Mouse (Mus musculus) limb, embryonic 13.5 days (tissue): ENCODE data around the gene Fam213a. TPM values are rescaled to one million over a fixed set of nuclear protein-coding genes. Genes with fewer than 3 reads are reported as not detected.

ENCODE experiments used
- ATAC-seq: fragments of 200-750 bp; cut with Nextera tagmentation; 2 replicates; pipeline ENCODE4 v1.8.0; 2017; ENCODE audit warnings: low read depth, moderate number of reproducible peaks, moderate TSS enrichment; ENCODE audit not compliant: low FRiP score
- H3K27ac ChIP-seq: fragments of 300-500 bp; sonication (generic); 2 replicates; pipeline ENCODE4 v1.5.1; 2015; ENCODE audit warnings: inconsistent platforms, mild to moderate bottlenecking, moderate library complexity
- H3K27me3 ChIP-seq: fragments of 300-500 bp; sonication (generic); 2 replicates; pipeline ENCODE4 v1.6.1; 2015; ENCODE audit warnings: mild to moderate bottlenecking, inconsistent platforms
- H3K36me3 ChIP-seq: fragments of 300-500 bp; sonication (generic); 2 replicates; pipeline ENCODE4 v1.6.1; 2015; ENCODE audit warnings: inconsistent platforms, mild to moderate bottlenecking, moderate library complexity
- H3K4me1 ChIP-seq: fragments of 300-500 bp; sonication (generic); 2 replicates; pipeline ENCODE4 v1.6.1; 2015; ENCODE audit warnings: inconsistent platforms
- H3K4me2 ChIP-seq: fragments of 300-500 bp; sonication (generic); replicated peaks from 2 replicates; pipeline ENCODE4 v1.6.1; 2015; ENCODE audit warnings: inconsistent platforms, mild to moderate bottlenecking, moderate library complexity
- H3K4me3 ChIP-seq: fragments of 300-500 bp; sonication (generic); 2 replicates; pipeline ENCODE4 v1.5.1; 2015; ENCODE audit warnings: moderate library complexity, mild to moderate bottlenecking, inconsistent platforms
- H3K9ac ChIP-seq: fragments of 300-500 bp; sonication (generic); 2 replicates; pipeline ENCODE4 v1.6.1; 2015; ENCODE audit warnings: mild to moderate bottlenecking, inconsistent platforms
- H3K9me3 ChIP-seq: fragments of 300-500 bp; sonication (generic); 2 replicates; pipeline ENCODE4 v1.6.1; 2016; ENCODE audit warnings: inconsistent platforms
- WGBS: fragments of 180-500 bp; shearing (Covaris S2); methylation state at CpG from one replicate; pipeline ENCODE4 v1.1.7; 2015; 5-methylcytosine and 5-hydroxymethylcytosine counted together
- polyA plus RNA-seq: library from polyadenylated mRNA; unstranded; fragments of >200 nt; fragmentation: Nextera tagmentation; extraction: Ambion mirVana; gene quantifications from 2 replicates; pipeline ENCODE4 v1.2.1, GENCODE M21; 2015

Gene Fam213a
- polyA plus RNA-seq, 1 experiment from 2014 or later = 41.6 TPM

GRCm38 (mm10) chr14:41000801-41001200, 12.8 kb downstream of the Fam213a start:
- Histone ChIP-seq H3K9ac (no peak overlapping the region), H3K4me2 (no peak overlapping the region), H3K4me1 (peaks cover 19% of the 10 kb centered on the region), H3K36me3 (peaks cover 19% of the 10 kb centered on the region), H3K27ac (no peak overlapping the region), H3K9me3 (no peaks in the 10 kb centered on the region), H3K4me3 (no peak overlapping the region), H3K27me3 (peaks cover 4% of the 10 kb centered on the region; the same call in 1 of the 2 replicates)
- ATAC-seq = 0 out of 2 replicates have a peak, but pooled peaks have one; percentile 4
- WGBS = 16% methylated on average over 4 of the region's 4 CpGs

- Histone ChIP-seq H3K9me3 (no peaks in the 10 kb centered on the region), H3K9ac (no peak overlapping the region), H3K36me3 (peaks cover 19% of the 10 kb centered on the region), H3K4me3 (no peak overlapping the region), H3K4me2 (no peak overlapping the region), H3K4me1 (peaks cover 18% of the 10 kb centered on the region), H3K27me3 (peaks cover 4% of the 10 kb centered on the region; the same call in 1 of the 2 replicates), H3K27ac (no peak overlapping the region)
- no peak for ATAC-seq
- WGBS = 77% methylated on average over 7 of the region's 7 CpGs
Measured at GRCm38 (mm10) chr14:40999904-41000645, 13.5 kb downstream of the Fam213a start.

GRCm38 (mm10) chr14:40996171-40996570, 17.4 kb downstream of the Fam213a start:
- no peak overlapping the region for H3K9ac ChIP-seq
- peaks cover 19% of the 10 kb centered on the region for H3K36me3 ChIP-seq
- no peak overlapping the region for H3K4me2 ChIP-seq
- H3K27ac ChIP-seq = no peak overlapping the region
- no peak overlapping the region for H3K4me3 ChIP-seq
- ATAC-seq = no peak
- 83% methylated on average over 3 of the region's 3 CpGs for WGBS
- H3K9me3 ChIP-seq = no peaks in the 10 kb centered on the region
- no peaks in the 10 kb centered on the region for H3K27me3 ChIP-seq
- peaks cover 5% of the 10 kb centered on the region; the same call in 1 of the 2 replicates for H3K4me1 ChIP-seq

- no peaks in the 10 kb centered on the region for H3K9me3 ChIP-seq
- no peak overlapping the region for H3K27ac ChIP-seq
- no peak overlapping the region for H3K4me2 ChIP-seq
- no peak overlapping the region for H3K4me3 ChIP-seq
- H3K9ac ChIP-seq = no peak overlapping the region
- no peaks in the 10 kb centered on the region for H3K27me3 ChIP-seq
- no peak for ATAC-seq
- H3K36me3 ChIP-seq = peaks cover 7% of the 10 kb centered on the region
- H3K4me1 ChIP-seq = 0 out of 2 replicates have a peak, but pooled peaks cover 6% of the 10 kb centered on the region
- 76% methylated on average over 6 of the region's 6 CpGs for WGBS
Measured at GRCm38 (mm10) chr14:40992464-40992863, 21.1 kb downstream of the Fam213a start.

- H3K27me3 ChIP-seq = no peaks in the 10 kb centered on the region
- no peak overlapping the region for H3K27ac ChIP-seq
- no peak for ATAC-seq
- H3K4me2 ChIP-seq = no peak overlapping the region
- H3K36me3 ChIP-seq = no peaks in the 10 kb centered on the region
- H3K4me1 ChIP-seq = 0 out of 2 replicates have a peak, but pooled peaks cover 6% of the 10 kb centered on the region
- WGBS = 87% methylated on average over 5 of the region's 5 CpGs
- no peaks in the 10 kb centered on the region for H3K9me3 ChIP-seq
- H3K9ac ChIP-seq = no peak overlapping the region
- H3K4me3 ChIP-seq = no peak overlapping the region
Measured at GRCm38 (mm10) chr14:40988780-40989179, 24.8 kb downstream of the Fam213a start.

GRCm38 (mm10) chr14:40987184-40987583, 26.4 kb downstream of the Fam213a start:
- Histone ChIP-seq H3K27me3 (no peaks in the 10 kb centered on the region), H3K4me3 (no peak overlapping the region), H3K36me3 (no peaks in the 10 kb centered on the region), H3K9me3 (no peaks in the 10 kb centered on the region), H3K4me2 (no peak overlapping the region), H3K9ac (no peak overlapping the region), H3K27ac (no peak overlapping the region), H3K4me1 (0 out of 2 replicates have a peak, but pooled peaks cover 6% of the 10 kb centered on the region)
- 77% methylated on average over 2 of the region's 2 CpGs for WGBS
- ATAC-seq = no peak

GRCm38 (mm10) chr14:40985635-40986034, 28.0 kb downstream of the Fam213a start:
- Histone ChIP-seq H3K27ac (no peak overlapping the region), H3K9ac (no peak overlapping the region), H3K9me3 (no peaks in the 10 kb centered on the region), H3K4me3 (no peak overlapping the region), H3K36me3 (no peaks in the 10 kb centered on the region), H3K4me2 (no peak overlapping the region), H3K27me3 (no peaks in the 10 kb centered on the region), H3K4me1 (0 out of 2 replicates have a peak, but pooled peaks cover 3% of the 10 kb centered on the region)
- no peak for ATAC-seq
- WGBS = 85% methylated on average over 4 of the region's 4 CpGs

- H3K9ac ChIP-seq = no peak overlapping the region
- H3K9me3 ChIP-seq = no peaks in the 10 kb centered on the region
- H3K4me1 ChIP-seq = peaks cover 8% of the 10 kb centered on the region; the same call in 1 of the 2 replicates
- no peak overlapping the region for H3K4me2 ChIP-seq
- H3K36me3 ChIP-seq = no peaks in the 10 kb centered on the region
- no peak for ATAC-seq
- 32% methylated on average over 1 of the region's 1 CpGs for WGBS
- no peak overlapping the region; the same call in 1 of the 2 replicates for H3K27ac ChIP-seq
- no peak overlapping the region for H3K4me3 ChIP-seq
- no peaks in the 10 kb centered on the region for H3K27me3 ChIP-seq
Measured at GRCm38 (mm10) chr14:40979723-40980122, 33.9 kb downstream of the Fam213a start.

GRCm38 (mm10) chr14:40979002-40979401, 34.6 kb downstream of the Fam213a start:
- no peak overlapping the region for H3K9ac ChIP-seq
- H3K9me3 ChIP-seq = no peaks in the 10 kb centered on the region
- peaks cover 8% of the 10 kb centered on the region; the same call in 1 of the 2 replicates for H3K4me1 ChIP-seq
- H3K27ac ChIP-seq = no peak overlapping the region
- H3K4me3 ChIP-seq = no peak overlapping the region
- peak; percentile 87 for ATAC-seq
- H3K36me3 ChIP-seq = no peaks in the 10 kb centered on the region
- 49% methylated on average over 4 of the region's 4 CpGs for WGBS
- H3K4me2 ChIP-seq = no peak overlapping the region
- no peaks in the 10 kb centered on the region for H3K27me3 ChIP-seq

GRCm38 (mm10) chr14:40975127-40975721, 38.4 kb downstream of the Fam213a start:
- Histone ChIP-seq H3K36me3 (no peaks in the 10 kb centered on the region), H3K4me3 (no peak overlapping the region), H3K27me3 (no peaks in the 10 kb centered on the region; the same call in 1 of the 2 replicates), H3K9me3 (no peaks in the 10 kb centered on the region), H3K27ac (no peak overlapping the region), H3K9ac (no peak overlapping the region), H3K4me1 (peaks cover 8% of the 10 kb centered on the region; the same call in 1 of the 2 replicates), H3K4me2 (no peak overlapping the region)
- 76% methylated on average over 6 of the region's 6 CpGs for WGBS
- ATAC-seq = no peak

- Histone ChIP-seq H3K9ac (no peak overlapping the region), H3K9me3 (no peaks in the 10 kb centered on the region), H3K4me1 (peaks cover 30% of the 10 kb centered on the region), H3K36me3 (no peaks in the 10 kb centered on the region), H3K27ac (no peak overlapping the region), H3K4me3 (no peak overlapping the region), H3K27me3 (no peaks in the 10 kb centered on the region; the same call in 1 of the 2 replicates), H3K4me2 (peak overlapping the region; percentile 70)
- no peak for ATAC-seq
- WGBS = 92% methylated on average over 2 of the region's 2 CpGs
Measured at GRCm38 (mm10) chr14:40968051-40968450, 45.5 kb downstream of the Fam213a start.

GRCm38 (mm10) chr14:40967598-40967900, 46.0 kb downstream of the Fam213a start:
- H3K27me3 ChIP-seq = no peaks in the 10 kb centered on the region
- peak overlapping the region; percentile 56; the same call in 1 of the 2 replicates for H3K9ac ChIP-seq
- peak overlapping the region; percentile 88 for H3K4me3 ChIP-seq
- WGBS = 2% methylated on average over 6 of the region's 6 CpGs
- H3K36me3 ChIP-seq = no peaks in the 10 kb centered on the region
- no peaks in the 10 kb centered on the region for H3K9me3 ChIP-seq
- peak overlapping the region; percentile 70 for H3K4me2 ChIP-seq
- peaks cover 35% of the 10 kb centered on the region for H3K4me1 ChIP-seq
- ATAC-seq = no peak
- H3K27ac ChIP-seq = no peak overlapping the region
